Mouse (Mus musculus) left cerebral cortex, adult 2 months (tissue): ENCODE results near the gene Rsu1. TPM values are rescaled to one million over a fixed set of nuclear protein-coding genes. Genes with fewer than 3 reads are reported as not detected.

Source experiments
- DNase-seq, 2 experiments: peaks; one replicate each; pipeline ENCODE4 v3.0.0; 2021 to 2022; ENCODE audit warnings: low spot score in 2 of 2, mixed read lengths in 1 of 2; ENCODE audit errors: extremely low spot score in 1 of 2
- H3K27ac ChIP-seq: fragments of 200-600 bp; 2 replicates; pipeline ENCODE4 v1.8.1; 2022
- H3K4me3 ChIP-seq: fragments of 200-600 bp; 2 replicates; pipeline ENCODE4 v1.8.1; 2022
- CTCF ChIP-seq: fragments of 200-600 bp; IDR thresholded peaks from 2 replicates; pipeline ENCODE4 v1.8.1; 2022; ENCODE audit warnings: antibody characterized with exemption, mild to moderate bottlenecking, moderate library complexity
- intact Hi-C: fragments of 180-260 bp; cut with DNase I; formaldehyde crosslinking; loops from one replicate; pipeline ENCODE4 v1.15.1; 2025
- total RNA-seq, 2 experiments: library from RNA; stranded (reverse); gene quantifications; 2 replicates each; pipeline ENCODE4 v1.2.3; 2021

Gene Rsu1
- total RNA-seq, 2 experiments from 2014 or later, result 31.9 to 33.2 TPM

DNA sequence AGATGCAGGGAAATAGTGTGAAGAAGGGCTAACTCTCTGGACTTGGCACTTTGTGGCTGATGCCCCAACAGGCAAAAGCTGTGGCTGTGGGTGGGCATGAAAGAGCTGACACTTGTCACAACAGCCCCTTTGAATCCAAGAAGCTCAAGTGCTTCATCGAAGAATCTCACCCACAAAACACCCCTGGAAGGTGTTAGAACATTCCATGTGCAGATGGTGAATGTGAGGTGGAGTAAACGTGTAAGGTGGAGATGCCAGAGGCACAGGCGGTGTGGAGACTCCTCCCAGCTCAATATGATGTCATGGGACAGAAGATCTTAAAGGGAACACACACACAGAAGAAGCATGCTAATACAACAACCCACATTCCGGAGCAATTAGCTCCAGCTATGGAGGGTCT, 182.9 kb downstream of the Rsu1 start:
- no peak overlapping the region for H3K27ac ChIP-seq
- no peak for TF ChIP-seq CTCF
- no peak overlapping the region for H3K4me3 ChIP-seq
- intact Hi-C loops, result no loop called here
- DNase-seq, result peak in 1 of 2 experiments; percentile 19

DNA sequence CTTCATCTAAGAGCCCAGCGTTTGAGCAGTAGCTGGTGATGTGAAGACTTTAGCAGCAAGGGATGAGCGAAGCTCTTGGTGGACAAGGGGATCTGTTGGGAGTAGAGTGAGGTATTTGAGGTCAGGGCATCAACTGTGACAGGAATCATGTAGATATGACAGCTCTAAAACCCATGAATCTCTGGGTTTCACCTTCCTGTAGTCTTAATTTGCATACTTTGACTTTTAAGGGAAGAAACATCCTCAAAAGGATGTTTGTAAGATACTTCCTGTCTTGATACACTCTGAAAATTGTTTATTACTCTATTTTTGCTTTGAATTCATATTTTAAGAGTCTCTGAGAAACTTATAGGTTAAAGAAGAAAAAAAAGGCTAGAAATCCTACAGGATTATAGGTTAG, 183.4 kb downstream of the Rsu1 start:
- Histone ChIP-seq H3K4me3 (no peak overlapping the region), H3K27ac (no peak overlapping the region)
- intact Hi-C loops, result no loop called here
- DNase-seq, result no peak
- no peak for TF ChIP-seq CTCF

DNA sequence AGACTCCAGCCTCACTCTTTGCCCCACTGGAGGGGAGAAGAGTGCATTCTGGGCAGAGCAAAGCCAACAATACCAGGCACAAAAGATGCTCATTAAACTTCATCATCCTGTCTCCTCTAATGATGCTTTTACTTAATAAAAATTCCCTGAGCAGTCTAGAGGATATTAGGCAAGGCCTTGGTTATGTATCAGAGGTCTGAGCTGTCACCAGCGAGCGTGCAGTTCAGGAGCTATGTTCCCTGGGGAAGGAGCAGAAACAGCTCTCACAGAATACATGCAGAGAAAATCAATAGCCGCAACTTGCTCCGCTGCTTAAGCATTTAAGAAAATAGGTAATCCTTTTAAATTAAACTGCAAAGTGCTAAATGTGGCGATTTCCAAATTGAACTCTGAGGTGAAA, 187.0 kb downstream of the Rsu1 start:
- H3K4me3 ChIP-seq, result no peak overlapping the region
- DNase-seq, result no peak

DNA sequence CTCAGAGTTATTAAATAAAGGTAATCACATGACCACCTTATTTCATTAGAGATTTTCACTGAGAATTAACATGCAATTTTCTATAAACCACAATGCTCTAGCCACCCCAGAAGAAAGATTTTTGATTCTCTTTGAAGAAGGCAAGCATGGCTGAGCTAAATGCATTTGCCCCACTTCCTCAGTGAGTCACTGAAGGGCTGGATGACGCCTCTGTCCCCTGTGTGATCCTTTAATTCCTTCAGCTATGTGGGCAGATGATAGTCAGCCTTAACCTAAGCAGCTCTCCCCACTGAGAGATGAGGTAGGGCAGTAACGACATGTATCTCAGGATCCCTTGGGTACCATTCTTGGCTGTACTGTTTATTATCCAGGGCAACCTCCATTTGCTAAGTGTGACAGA, 190.7 kb downstream of the Rsu1 start:
- H3K27ac ChIP-seq, result no peak overlapping the region
- intact Hi-C loops, result no loop called here
- no peak overlapping the region for H3K4me3 ChIP-seq
- TF ChIP-seq CTCF, result no peak
- DNase-seq, result no peak

More for the DNA sequence above, 187.0 kb downstream of the Rsu1 start:
- intact Hi-C loops, result no loop called here
- TF ChIP-seq CTCF, result no peak
- no peak overlapping the region for H3K27ac ChIP-seq

DNA sequence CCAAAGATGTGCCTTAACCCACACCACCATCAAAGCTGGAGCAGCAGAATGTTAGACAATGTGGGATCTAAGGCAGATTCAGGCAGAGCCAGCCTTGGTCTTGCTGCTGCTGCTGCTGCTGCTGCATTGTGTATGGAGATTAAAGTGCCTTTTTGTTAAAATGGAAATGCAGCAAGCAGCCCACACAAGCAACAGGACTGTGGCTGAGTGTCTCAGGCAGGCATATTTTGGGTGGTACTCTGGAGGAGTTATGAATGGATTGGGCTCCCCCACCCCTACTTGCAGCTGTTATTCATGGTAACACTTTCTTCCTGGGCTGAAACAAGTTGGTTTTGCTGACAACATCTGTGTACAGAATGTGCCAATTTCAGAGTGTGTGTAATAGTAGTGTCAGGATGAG, 199.0 kb downstream of the Rsu1 start:
- Histone ChIP-seq H3K27ac (no peak overlapping the region), H3K4me3 (no peak overlapping the region)
- no peak for TF ChIP-seq CTCF
- DNase-seq, result peak in 1 of 2 experiments; percentile 14
- intact Hi-C loops, result no loop called here

DNA sequence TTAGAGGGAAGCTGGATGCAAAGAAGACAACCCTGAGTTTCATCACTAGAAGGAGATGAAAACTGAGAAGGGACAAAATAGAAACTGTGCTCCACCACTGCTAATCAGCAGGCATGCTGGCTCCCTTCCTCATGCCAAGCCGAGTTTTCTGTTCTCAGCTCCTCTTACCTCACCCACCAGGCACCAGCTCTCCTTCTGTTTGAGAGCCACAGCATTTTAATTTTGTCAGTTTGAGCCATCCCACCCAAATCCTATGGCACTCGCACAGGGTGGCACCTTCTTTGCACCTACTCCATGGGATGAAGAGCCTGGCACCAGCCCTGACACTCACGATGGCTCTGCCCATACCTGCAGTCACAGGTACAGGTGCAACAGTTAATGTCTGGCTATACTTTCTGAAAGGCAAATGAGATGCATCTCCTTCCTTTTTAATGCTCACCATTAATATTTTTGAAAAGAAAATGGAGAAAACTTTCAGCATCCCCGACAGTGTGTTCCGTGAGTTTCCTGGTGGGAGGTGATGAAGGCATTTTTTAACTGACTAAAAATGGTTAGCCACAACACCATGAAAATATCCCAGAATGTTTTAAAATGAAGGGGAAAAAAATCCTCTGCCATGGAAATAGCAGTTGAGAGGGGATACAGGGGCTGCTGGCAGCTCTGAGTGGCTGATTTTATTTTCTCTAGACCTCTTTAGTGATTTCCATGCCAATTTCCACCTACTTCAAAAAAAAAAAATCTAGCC, 210.6 kb downstream of the Rsu1 start:
- Histone ChIP-seq H3K4me3 (no peak overlapping the region), H3K27ac (peak overlapping the region; percentile 40; the same call in 1 of the 2 replicates)
- no peak for TF ChIP-seq CTCF
- intact Hi-C loops, result loop anchor here (1.0 to 5.0 kb wide), 7 partner anchors 43 to 353 kb away; partner anchors contain the start of gene C1ql3
- peak; percentile 16 to 46 for DNase-seq

DNA sequence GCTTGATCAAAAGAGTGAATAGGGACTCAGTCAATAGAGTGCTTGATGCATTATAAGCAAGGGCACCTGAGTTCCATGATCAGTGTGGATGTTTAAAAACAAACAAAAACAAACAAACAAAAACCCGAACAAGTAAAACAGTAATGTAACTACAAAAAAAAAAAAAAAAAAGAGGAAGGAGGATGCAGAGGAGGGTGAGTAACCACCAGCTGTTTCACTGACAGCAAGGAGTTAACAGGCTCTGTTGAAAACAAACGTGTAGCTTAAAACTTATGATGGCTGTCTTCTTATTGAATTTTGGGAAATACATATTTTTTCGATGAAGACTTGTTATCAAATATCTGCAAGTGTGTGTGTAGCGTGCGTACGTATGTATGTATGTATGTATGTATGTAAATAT, 222.6 kb downstream of the Rsu1 start:
- Histone ChIP-seq H3K4me3 (no peak overlapping the region), H3K27ac (no peak overlapping the region)
- DNase-seq, result no peak
- intact Hi-C loops, result no loop called here
- no peak for TF ChIP-seq CTCF

DNA sequence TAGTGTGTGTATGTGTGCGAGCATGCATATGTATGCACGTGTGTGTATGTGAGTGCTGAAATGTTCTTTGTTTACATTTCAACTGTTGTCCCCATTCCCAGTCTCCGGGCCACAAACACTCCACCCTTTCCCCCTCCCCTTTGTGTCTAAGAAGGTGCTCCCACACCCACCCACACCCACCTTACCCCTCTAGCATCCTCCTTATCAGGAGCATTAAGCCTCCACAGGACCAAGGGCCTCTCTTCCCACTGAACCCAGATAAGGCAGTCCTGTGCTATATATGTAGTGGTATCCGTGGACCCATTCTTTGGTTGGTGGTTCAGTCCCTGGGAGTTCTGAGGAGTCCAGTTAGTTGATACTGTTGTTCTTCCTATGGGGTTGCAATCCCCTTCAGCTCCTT, 226.7 kb downstream of the Rsu1 start:
- Histone ChIP-seq H3K4me3 (no peak overlapping the region), H3K27ac (no peak overlapping the region)
- no peak for DNase-seq
- intact Hi-C loops, result no loop called here
- TF ChIP-seq CTCF, result no peak

DNA sequence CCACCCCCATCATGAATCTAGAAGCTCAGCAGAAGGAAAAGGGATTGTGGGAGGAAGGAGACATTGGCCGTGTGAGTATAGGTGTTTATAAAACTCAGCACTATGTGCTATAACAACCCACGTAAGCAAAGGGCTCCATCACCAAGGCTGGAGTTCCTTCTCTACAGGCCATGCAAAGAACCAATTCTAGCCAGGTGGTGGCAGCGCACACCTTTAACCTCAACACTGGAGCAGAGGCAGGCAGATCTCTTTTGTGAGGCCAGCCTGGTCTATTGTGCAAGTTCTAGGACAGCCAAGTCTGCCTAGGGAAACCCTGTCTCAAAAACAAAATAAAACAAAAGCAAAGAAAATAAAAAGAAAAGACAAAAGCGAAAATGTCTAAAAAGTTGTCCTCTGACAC, 231.4 kb downstream of the Rsu1 start:
- no peak for DNase-seq
- Histone ChIP-seq H3K27ac (no peak overlapping the region), H3K4me3 (no peak overlapping the region)
- intact Hi-C loops, result no loop called here
- TF ChIP-seq CTCF, result no peak

DNA sequence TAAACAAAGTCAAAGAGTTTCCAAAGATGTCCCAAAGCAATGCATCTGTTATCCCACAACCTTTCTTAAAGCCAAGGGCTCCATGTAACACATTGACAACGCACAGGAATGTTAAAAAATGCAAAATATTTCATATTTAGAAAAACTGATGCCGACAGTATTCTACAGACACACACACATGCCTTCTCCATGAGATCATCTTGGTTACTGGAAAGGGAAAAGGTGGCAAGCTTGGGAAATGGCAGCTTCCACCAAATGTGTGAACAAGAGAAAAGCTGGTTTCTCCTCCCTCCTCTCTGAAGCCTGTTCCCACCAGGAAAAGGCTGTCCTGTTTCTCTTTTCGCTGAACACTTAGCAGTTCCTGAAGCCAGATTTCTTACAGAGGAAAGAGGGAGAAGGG, 232.4 kb downstream of the Rsu1 start:
- DNase-seq, result no peak
- Histone ChIP-seq H3K4me3 (no peak overlapping the region), H3K27ac (no peak overlapping the region)
- no peak for TF ChIP-seq CTCF
- intact Hi-C loops, result no loop called here

Other genes starting within 250 kb of the Rsu1 start
- under 1 TPM; 0.16 to 0.36 TPM for gene Cubn, start 220.4 kb upstream of the Rsu1 start, total RNA-seq